Mouse (Mus musculus) kidney, adult 10 weeks (tissue): Measurements from ENCODE around the gene Pld6. TPM values are rescaled to one million over a fixed set of nuclear protein-coding genes. Genes with fewer than 3 reads are reported as not detected.

Source experiments
- polyA plus RNA-seq: library from polyadenylated mRNA; stranded (reverse); fragments of 350-450 nt; fragmentation: Illumina TruSeq; extraction: RNeasy Lipid Tissue Mini Kit (QIAGEN cat#74804); gene quantifications from one replicate; pipeline ENCODE4 v1.2.3, GENCODE M21; 2014; ENCODE audit warnings: low read depth, low replicate concordance

Pld6 gene
- not detected for polyA plus RNA-seq

GRCm38 (mm10) chr11:59787199-59787781 is at the start of gene Pld6:
Gene Pld6, minus strand, starts transcription at chr11:59787645.

DNA sequence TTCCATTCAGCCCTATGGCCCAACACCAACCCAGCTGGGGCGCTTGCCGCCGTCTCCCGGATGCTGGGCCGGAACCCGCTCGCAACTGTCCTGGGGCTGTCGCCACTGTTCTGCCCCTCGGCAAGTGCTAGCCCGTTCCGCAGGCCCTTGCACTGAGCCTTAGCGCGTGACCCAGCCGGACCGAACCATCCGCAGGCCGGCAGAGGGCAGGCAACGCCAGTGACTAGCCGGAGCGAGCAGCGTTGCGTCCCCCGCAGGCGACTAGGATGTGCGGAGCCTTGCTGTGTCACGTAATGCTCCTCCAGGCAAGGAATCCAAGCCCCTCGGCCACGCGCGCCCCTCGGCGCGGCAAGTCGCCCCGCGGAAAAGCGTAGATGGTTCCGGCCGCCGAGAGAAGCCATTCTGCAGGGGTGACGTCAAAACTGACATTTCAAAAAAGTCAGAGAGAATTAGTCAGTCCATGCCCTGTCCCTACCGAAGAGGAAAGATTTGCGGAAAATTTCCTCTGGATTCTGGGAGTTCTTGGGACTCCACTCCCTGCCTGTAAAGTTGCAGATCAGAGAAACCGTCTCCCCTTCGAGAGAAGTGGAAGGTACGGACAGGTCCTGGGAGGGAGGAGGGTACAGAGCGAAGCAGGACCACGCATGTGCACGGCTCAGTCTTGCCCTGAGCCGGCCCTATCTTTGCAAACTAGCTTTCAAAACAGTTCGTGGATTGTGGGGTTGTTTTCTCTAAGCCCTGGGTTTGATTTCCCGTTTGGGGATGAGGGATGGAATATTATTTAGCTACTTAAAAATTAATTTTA is 22.4 kb upstream of the Pld6 start, which contains the start of gene Flcn:
Gene Flcn (minus strand): TSS at position 347 of the 805 bp plus-strand sequence.

Other genes starting within 250 kb of the Pld6 start
- not detected for gene Nlrp3, start 246.1 kb downstream of the Pld6 start, polyA plus RNA-seq
- not detected for gene Olfr222, start 211.4 kb downstream of the Pld6 start, polyA plus RNA-seq
- gene Olfr223, start 194.4 kb downstream of the Pld6 start, polyA plus RNA-seq: not detected
- gene Mprip, start 126.3 kb downstream of the Pld6 start, polyA plus RNA-seq: 20.7 TPM
- gene Flcn, start 22.4 kb upstream of the Pld6 start, polyA plus RNA-seq: 5.2 TPM
- 2.5 TPM for gene Nt5m, start 51.8 kb upstream of the Pld6 start, polyA plus RNA-seq
- gene Cops3, start 52.2 kb upstream of the Pld6 start, polyA plus RNA-seq: 132 TPM
- gene Med9, start 160.6 kb upstream of the Pld6 start, polyA plus RNA-seq: 6.8 TPM
- gene Rasd1, start 177.3 kb upstream of the Pld6 start, polyA plus RNA-seq: 1.0 TPM